Mouse (Mus musculus): ENCODE data around the gene S100a10. TPM values are rescaled to one million over a fixed set of nuclear protein-coding genes. Genes with fewer than 3 reads are reported as not detected.
A peak's percentile ranks its signal among the peaks of the same experiment; 100 is the strongest.
"Not testable (repeated sequence)": the region's sequence is repeated elsewhere in the genome, so short reads cannot be mapped to it uniquely, and the experiment has no call there.

The S100a10 gene
- total RNA-seq, 2 experiments from 2014 or later: 143 to 197 TPM

DNA sequence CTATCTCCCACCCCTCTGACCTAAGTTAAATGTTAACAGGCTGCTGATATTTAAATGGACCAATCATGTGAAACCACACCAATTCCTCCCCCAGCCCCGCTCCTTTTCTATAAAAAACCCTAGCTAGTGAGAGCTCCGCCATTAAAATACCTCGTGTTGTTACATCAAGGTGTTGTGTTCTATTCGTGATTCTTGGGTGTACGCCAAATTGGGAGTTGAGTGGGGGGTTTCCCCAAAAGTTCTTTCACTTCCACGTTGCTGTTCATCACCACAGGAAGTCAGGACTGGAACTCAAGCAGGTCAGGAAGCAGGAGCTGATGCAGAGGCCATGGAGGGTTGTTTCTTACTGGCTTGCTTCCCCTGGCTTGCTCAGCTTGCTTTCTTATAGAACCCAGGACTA lies 10.7 kb upstream of the S100a10 start:
- DNase-seq; intact Hi-C loops (cut with DNase I): not testable (repeated sequence)

DNA sequence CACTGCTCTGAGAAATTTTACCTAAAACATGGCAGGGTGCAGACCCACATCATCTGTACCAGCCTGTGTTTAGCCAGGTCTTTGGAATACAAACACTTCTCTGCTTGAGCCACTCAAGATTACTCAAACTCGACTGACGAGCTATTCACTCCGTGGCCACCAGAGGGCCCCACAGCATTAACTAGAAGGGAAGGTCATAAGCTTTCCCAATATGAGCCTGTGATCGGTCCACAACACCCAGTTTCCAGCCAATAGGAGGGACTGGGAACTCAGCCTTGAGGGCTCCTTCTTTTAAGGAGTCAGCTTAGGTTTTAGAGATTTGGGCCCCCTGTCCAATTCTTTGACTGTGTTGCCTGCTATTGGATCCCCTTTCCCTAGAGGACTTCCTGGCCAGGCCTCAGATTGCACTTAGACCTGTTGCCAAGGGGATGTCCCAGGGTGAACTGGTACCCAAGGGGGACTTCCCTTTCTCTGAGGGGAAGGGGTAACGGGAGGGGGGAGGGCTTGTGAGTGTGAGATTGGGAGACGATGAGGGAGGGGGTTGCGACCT lies 7.7 kb upstream of the S100a10 start:
- intact Hi-C loops (cut with DNase I): loop anchor here (1.0 kb wide), 2 partner anchors 46 to 60 kb away; no protein-coding TSS in a partner anchor
- peak; percentile 87 to 93 for DNase-seq

DNA sequence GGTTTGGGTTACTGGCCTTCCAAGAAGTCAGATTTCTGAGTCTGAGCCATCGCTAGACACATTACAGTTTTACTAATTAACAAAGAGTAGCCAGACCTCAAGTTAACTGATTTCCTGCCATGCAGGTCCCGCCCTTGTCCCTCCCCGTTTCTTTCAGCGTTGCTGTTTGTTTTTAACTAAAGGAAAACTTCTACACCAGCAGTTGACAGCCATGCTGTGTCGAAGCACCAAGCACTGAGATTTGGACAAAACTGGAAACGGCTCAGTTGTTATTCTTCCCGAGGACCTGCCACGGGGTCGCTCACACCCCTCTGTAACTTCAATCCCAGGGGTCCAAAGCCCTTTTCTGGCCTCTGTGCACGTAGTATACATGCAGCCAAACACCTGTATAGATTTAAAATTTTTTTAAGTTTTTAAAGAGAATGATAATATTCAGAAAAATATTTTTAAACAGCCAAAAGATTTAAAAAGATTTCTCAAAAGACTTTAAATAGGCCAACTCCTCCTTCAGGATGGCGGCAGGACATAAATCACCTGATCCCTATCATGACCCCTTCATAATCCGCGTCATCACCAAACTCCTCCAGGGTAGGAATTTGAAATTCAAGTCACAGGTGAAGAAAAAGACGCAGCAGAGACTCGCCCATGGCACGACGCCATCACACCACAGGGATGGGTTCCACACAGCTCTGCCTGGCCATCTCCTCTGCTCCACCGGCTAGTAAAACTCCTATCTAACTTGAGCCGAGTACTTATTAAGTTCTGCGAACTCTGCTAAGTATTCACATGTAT lies 6.9 kb upstream of the S100a10 start:
- DNase-seq: no peak

DNA sequence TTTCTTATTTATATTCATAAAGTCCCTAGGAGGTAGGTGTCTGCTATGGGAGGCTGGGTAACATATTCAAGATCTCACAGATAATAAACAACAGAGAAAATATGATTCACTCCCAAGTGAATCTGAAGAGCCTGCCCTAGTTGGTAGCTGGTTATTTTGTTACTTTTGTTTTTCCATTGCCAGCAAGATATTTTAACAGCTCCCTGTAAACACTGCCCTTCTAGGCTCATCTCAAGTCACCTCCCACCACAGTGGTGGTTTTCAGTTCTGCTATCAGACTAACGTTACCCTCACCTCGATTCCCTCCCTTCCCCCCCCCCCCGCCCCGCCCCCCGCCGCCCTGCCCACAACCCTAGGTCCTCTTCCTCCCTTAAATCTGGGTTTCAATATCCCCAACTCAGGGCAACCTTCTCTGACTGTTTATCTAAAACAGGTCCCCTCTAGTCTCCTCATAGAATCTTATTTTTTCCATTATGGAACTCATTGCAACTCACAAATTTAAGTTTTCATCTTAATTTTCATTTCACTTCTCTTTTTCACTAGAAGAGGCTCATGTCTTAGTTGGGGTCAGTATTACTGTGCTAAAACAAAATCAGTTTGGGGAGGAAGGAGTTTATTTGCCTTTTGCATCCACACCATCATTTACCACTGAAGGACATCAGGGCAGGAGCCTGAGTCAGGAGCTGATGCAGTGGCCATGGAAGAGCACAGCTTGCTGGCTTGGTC lies 6.2 kb upstream of the S100a10 start:
- intact Hi-C loops (cut with DNase I): no loop called here
- no peak for DNase-seq

More for the DNA sequence above, 6.9 kb upstream of the S100a10 start:
- intact Hi-C loops (cut with DNase I): loop anchor here (1.0 kb wide), 2 partner anchors 45 to 59 kb away; no protein-coding TSS in a partner anchor

DNA sequence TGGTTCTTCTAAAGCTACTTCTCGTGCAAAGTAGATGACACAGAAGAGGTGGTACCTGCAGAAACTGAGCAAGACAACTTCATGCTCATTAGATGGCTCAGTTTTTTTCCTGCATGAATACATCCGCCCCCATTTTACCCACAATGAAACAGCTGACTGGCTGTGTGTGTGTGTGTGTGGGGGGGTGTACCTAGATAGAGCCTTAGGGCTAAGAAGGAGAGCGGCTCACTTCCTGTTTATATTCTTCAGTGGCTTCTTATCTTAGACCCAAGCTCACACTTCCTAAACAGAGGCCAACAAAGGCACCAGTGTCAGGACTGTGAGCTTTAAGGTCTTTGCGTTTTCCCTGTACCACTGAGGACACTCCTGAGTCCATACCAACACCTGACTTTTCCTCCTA lies 4.9 kb upstream of the S100a10 start:
- intact Hi-C loops (cut with DNase I): no loop called here
- DNase-seq: no peak

DNA sequence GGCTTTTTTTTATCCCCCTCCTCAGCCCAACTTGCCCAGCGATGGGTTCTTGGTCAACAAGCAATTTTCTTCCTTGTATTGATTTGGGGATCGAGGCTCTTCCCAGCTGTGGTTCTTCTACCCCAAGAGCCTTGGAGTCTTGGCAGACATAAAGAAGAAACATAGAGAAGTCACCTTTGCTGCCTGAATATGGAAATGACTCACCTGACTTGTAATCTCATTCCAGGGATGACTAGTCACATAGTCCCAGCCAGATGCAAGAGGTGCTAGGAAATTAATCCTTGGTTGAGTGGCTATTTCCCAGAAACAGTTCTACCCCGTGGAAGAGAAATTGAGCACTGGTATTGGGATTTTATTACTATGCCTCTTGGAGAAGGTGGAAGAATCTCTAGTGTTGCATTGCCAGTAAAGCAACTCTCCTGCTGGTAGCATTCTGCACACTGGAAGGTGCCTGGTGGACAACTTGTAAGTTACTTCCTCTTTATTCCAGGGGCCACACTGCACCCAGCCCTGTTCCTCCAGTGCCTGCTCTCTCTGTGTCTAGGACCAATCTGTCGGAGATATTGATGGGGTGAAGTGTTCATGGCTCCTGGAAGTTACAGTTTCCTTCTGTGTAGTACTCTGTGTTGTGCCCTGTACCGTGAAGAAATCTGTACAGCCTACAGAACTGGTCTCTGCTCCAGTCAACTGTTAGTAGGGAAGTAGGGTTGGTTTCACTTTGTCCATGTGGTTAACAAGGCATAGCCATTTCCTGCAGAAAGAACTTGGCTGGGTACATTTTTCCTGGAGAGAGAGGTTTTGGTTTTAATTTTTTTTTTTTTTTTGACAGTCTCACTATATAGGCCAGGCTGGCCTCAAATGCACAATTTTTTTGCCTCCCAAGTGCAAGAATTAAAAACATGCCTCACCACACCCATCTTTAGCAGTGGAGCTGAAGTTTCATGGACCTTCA lies 2.7 kb upstream of the S100a10 start:
- no peak for DNase-seq
- intact Hi-C loops (cut with DNase I): no loop called here

DNA sequence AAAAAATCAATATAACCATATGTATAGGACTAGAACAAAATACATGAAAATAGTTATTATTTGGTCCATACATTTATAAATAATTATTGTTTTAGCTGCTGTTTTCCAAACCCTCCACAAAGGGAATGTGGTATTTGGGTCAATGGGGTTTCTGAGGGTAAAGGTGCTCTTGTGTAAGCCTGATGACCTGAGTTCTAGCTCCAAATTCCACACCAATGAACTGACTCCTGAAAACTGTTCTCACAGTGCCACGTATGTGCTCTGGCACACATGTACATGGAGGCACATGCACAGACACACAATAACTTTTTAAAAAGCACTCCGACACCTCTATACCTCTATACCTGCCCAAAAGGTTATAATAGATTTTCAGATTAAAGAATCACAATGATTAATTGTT lies 1.6 kb upstream of the S100a10 start:
- intact Hi-C loops (cut with DNase I): no loop called here

DNA sequence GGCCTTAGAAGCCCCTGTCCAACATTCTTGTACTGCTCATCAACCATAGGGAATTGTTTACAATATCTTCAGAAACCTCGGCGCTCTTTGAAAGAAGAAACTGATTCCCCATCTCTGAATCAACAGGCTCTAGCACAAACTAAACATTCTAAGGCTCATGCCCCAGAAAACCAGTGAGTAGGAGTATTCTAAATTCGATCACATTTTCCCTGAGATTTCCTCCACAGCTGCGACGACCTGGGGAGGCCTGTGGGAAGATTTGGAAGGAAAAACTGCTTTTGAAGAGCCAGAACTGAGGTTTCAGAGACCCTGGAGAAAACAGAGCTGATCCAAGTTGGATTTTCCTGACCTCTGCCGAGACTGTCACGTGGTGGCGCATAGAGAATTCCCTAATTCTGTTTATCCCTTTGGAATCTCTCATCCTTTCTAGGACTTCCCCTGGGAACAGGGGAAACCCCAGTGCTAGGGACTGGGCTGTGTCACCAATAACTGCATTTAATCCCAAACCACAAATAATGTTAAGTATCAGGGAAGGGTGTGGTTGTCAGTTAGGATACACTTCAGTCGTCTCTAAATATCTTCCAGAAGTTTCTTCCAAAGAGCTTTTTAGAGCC lies 1.0 kb upstream of the S100a10 start:
- intact Hi-C loops (cut with DNase I): loop anchor here (2.0 kb wide), 2 partner anchors 15 to 43 kb away; no protein-coding TSS in a partner anchor
- DNase-seq: peak; percentile 40 to 46

More for the DNA sequence above, 1.6 kb upstream of the S100a10 start:
- DNase-seq: no peak

DNA sequence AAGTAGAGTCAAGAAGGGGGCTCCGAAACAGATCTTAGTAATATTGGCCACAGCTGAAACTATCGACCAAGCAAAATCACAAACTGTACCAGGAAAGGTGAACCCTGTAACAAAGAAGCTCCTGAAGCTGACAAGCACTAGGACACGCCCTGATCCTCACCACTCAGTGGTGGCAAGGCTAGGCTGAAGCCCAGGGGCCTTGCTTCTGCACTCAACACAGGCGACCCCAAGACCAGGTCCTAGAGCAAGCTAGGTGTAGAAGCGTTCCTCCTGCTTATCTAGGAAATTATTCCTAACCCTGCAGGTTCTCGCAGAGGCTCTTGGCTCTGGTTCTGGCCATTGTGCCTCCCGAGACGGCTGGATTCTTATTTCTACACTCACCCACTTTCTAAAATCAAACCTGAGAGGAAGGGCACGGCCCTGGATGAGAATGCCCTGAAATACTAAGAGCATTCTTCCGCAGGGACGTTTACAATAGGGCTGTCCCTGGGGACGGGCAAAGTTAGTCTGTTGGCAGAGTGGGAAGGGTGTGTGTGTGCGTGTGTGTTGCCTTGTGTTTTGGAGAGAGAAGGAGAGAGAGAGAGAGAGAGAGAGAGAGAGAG lies 400 bp upstream of the S100a10 start:
- DNase-seq: peak; percentile 30 to 52
- intact Hi-C loops (cut with DNase I): loop anchor here (2.0 kb wide), 2 partner anchors 14 to 42 kb away; no protein-coding TSS in a partner anchor

DNA sequence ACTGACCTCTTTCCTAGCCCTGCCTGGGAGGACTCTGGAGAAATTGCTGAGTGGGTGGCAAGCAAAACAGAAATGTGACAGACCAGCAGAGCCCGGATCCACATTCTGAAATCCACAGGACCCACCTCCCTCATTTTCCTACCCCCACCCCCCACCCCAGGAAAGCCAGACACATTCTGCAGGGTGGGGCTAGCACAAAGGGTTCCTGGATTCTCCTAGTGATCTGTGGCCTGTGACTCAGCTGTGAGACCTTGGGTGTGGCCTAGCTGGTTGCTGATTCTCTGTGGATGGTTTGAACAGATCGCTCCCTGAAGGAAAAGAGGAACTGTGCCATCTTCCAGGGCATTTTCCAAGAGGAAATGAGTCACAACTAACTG lies 986 bp downstream of the S100a10 start:
- intact Hi-C loops (cut with DNase I): loop anchor here (2.0 kb wide), 2 partner anchors 13 to 41 kb away; no protein-coding TSS in a partner anchor
- peak; percentile 62 to 64 for DNase-seq

DNA sequence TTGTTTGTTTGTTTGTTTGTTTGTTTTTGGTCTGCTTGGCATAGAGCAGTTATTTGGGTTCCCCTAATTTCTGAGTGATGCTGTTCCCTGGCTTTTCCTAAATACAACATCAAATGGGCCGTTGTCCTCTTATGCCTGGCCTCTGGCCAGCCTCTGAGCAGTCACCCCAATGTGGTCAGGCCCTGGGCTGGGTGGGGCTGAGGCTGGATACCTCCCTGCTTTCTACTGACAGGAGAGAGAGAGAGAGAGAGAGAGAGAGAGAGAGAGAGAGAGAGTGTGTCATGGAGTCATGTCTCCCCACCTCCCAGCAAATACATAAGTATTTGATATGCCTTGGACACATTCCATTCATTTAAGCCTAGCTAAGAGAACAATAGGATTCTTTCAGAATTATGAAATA lies 1.7 kb downstream of the S100a10 start:
- no peak for DNase-seq
- intact Hi-C loops (cut with DNase I): no loop called here

DNA sequence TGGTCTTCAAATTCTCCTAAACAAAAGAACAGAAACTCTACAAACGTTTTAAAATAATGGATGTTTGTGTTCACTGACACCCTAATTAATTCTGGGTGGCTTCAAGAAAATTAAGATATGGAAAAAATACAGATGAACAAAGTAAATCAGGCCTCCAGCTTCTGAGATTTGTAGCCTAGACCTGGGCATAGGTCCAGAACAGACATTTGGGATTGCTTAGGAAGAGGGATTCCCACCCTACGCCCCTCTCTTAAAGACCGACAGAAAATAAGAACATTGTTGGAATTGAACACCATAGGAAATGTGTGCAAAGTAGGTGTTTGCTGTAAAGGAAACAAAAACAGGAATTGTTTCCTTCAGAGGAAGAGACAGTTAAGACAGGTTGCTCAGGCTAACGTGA lies 2.6 kb downstream of the S100a10 start:
- intact Hi-C loops (cut with DNase I): no loop called here

DNA sequence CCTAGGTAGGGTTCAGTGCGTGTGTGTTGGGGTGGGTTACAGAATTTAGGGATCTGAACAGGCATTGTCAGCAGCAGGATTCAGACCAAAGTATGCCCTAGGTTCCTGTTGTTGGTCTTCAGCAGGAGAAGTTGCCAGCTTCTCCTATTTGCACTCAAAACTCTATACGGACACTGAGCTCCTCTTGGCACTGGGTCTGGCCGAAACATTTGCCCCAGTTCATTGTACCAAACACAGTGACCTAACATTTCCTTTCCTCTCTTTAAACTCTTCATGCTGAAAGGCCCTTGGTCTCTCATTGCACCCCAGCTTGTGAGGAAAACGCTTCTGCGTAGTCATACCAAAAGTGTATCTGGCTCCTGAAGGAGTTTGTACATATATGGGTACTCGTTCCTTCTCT lies 5.1 kb downstream of the S100a10 start:
- intact Hi-C loops (cut with DNase I): no loop called here
- DNase-seq: no peak

More for the DNA sequence above, 2.6 kb downstream of the S100a10 start:
- no peak for DNase-seq

DNA sequence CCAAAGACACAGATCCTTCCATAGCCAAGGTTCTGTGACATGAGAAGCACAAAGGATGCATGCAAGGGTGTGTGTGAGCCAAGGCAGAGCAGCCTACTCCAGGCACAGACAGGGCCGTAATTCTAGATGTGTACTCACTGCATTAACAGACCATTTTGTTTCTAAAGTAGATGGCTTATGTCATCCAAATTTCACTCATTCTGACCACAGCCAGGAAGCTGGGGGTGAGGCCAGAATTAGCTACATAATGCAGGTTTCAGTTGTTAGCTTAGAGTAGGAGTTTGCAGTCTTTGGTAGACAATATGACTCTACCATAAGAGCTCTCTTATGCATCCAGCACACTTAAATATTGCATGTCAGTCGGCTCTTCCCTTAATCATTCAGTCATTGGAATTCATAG lies 7.5 kb downstream of the S100a10 start:
- DNase-seq: no peak
- intact Hi-C loops (cut with DNase I): no loop called here

DNA sequence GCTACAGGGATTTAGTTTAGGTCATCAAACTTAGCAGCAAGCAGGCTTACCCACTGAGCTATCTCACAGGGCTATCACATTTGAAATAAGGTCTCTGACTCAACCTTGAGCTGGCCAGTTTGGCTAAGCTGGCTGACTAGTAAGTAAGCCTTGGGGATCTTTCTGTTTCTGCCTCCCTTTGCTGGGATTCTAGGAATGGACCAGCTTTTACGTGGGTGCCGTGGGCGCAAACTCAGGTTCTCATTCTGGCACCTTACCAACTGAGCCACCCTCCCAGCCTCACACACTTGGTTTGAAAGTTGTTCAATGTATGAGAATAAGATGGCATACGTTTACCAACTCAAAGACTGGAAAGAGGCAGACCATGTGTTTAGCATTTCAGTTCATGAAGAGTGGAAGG lies 8.3 kb downstream of the S100a10 start:
- intact Hi-C loops (cut with DNase I): no loop called here
- no peak for DNase-seq

DNA sequence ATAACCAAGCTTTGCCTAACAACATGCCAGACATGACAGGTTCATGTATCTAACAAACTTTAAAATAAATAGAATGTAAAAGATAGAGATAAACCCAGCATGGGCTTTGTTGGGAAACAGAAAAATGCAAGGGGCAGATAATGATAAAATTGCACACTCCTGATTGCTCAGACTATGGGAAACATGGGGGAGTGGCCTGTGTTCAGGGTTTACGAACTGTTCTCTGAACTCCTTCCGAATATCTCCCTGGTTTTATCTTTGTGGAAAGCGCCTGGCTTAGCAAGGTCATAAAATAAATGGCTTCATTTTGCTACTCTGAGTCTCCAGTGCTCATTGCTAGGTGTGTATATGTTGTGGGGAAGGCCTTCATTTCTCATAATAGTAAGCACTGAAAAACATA lies 12.0 kb downstream of the S100a10 start:
- no peak for DNase-seq
- intact Hi-C loops (cut with DNase I): no loop called here

DNA sequence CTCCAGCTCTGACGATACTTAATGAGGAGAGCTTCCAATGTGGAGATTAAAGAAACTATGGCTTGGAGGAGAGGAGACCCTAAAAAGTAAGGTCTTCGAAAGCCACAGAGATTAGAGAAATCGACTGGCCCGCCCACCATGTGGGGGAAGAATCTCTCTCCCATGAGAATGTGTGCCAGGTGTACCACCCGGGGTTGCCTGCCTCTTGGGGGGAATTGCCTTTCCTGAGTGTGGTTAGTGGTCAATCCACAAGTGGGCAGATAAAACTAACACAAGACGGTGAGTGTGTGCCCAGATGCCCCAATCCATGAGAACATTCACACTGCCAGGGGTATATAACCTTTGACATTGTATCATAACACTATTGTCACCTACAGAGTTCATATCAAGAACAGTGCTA lies 12.8 kb downstream of the S100a10 start:
- DNase-seq: no peak
- intact Hi-C loops (cut with DNase I): loop anchor here (2.0 kb wide), 3 partner anchors 13 to 47 kb away; partner anchors contain the start of genes S100a10 and S100a11

DNA sequence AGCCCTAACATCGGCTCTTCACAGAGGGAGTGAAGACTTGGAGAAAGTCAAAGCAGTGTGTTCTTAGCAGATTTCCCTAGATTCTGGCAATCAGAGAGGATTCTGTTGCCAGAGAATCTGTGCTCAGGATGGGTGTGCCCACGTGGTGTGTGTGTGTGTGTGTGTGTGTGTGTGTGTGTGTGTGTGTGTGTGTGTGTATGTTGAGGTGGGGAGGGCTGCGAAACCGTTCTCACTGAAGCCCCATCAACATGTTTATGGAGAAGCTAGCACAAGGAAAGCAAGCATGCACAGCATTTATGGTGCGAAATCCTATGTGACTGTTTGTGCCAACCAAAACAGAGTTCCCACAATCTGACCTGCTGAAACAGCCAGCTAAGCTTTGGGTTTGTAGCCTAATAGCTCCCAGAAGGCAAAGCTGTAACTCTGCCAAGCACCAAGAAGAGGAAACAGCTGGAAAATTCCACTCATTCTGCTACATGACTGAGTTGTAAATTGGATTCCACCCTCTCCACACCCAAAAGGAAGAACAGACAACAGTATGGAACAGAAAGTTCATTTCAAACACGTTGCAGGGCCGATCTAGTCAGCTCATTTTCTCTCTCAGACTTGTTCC lies 13.7 kb downstream of the S100a10 start:
- DNase-seq: peak; percentile 88 to 89
- intact Hi-C loops (cut with DNase I): loop anchor here (2.0 kb wide), 3 partner anchors 14 to 48 kb away; partner anchors contain the start of genes S100a10 and S100a11

DNA sequence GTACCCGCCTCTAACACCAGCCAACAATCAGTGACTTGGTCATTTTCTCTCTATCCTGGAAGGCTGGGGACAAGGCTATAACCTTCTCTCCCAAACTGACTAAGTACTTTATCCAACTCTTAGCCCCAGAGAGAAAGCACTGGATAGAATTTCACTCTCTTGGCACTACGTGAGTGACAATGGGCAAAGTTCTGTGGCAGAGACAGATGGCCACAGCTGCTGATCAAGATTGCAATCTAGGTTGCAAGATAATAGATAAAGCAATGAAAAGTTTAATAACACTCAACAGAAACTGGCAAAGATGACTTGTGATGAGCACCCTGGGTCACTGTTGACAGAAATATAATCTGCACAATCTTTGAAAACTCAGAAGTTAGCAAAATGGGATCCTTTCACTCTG lies 14.2 kb downstream of the S100a10 start:
- DNase-seq: no peak
- intact Hi-C loops (cut with DNase I): loop anchor here (2.0 kb wide), 3 partner anchors 14 to 48 kb away; partner anchors contain the start of genes S100a10 and S100a11

Data from heart, postnatal 10 days (tissue).